Mouse (Mus musculus): ENCODE measurements around the gene Cadm3.
"Not testable (repeated sequence)": the region's sequence is repeated elsewhere in the genome, so short reads cannot be mapped to it uniquely, and the experiment has no call there.

DNA sequence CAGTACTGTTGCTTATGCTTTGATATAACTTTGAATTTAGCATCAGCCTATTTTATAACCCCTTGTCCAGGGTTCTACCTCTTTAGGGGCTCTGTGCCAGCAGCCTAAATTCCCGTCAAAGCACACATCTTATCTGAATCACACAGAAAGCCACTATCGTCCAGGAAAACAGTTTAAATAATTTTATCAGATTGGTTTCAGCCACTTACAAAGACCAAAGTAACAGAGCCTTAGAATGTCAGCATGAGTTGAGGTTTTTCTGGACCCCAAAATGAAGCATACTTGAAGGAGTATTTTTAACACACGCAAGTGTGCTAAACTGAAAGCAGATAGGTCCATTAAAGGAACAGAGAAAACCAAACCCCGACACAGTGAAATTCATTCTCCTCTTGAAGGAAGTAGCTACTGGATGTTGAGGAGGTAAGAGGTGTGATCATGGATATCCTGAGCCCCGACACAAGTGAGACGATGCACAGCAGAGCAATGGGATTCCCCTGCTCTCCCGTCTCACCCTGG, 53.9 kb downstream of the Cadm3 start:
- not testable (repeated sequence) for TF ChIP-seq NRF1 (IDR thresholded peaks at IDR 0.05; ENCODE audit: low read depth, low read length); EP300 (IDR thresholded peaks at IDR 0.05; ENCODE audit: low read length); CHD2 (IDR thresholded peaks at IDR 0.05; ENCODE audit: low read length)
